Mouse (Mus musculus) heart, adult 2 months (tissue): Measurements from ENCODE around the gene Uhrf1. TPM values are rescaled to one million over a fixed set of nuclear protein-coding genes. Genes with fewer than 3 reads are reported as not detected.

Source experiments
- DNase-seq, 2 experiments: peaks; one replicate each; pipeline ENCODE4 v3.0.0; 2021
- H3K27ac ChIP-seq: fragments of 200-600 bp; 2 replicates; pipeline ENCODE4 v1.8.1; 2022
- H3K27me3 ChIP-seq: fragments of 200-500 bp; 2 replicates; pipeline ENCODE4 v1.6.1; 2012; ENCODE audit warnings: mild to moderate bottlenecking, low read length, inconsistent platforms, mixed read lengths; ENCODE audit not compliant: control insufficient read depth, insufficient read depth
- H3K36me3 ChIP-seq: fragments of 200-500 bp; 2 replicates; pipeline ENCODE4 v1.6.1; 2012; ENCODE audit warnings: low read length, inconsistent platforms; ENCODE audit not compliant: control insufficient read depth, insufficient read depth
- H3K4me1 ChIP-seq: fragments of 200-500 bp; 2 replicates; pipeline ENCODE4 v1.6.1; 2011; ENCODE audit warnings: low read length; ENCODE audit not compliant: control insufficient read depth, insufficient read depth
- H3K4me3 ChIP-seq: fragments of 200-600 bp; 2 replicates; pipeline ENCODE4 v1.8.1; 2022
- H3K79me2 ChIP-seq: fragments of 200-500 bp; replicated peaks from 2 replicates; pipeline ENCODE4 v1.6.1; 2012; ENCODE audit warnings: mild to moderate bottlenecking, inconsistent platforms, low read length, moderate library complexity, mixed read lengths; ENCODE audit not compliant: control insufficient read depth, insufficient read depth
- H3K9ac ChIP-seq: fragments of 200-500 bp; 2 replicates; pipeline ENCODE4 v1.6.1; 2012; ENCODE audit warnings: low read depth, mild to moderate bottlenecking, control low read depth, inconsistent platforms, low read length, mixed read lengths
- CTCF ChIP-seq: fragments of 200-600 bp; IDR thresholded peaks from 2 replicates; pipeline ENCODE4 v1.8.1; 2022; ENCODE audit warnings: antibody characterized with exemption, mild to moderate bottlenecking, moderate library complexity
- EP300 ChIP-seq: fragments of 200-500 bp; IDR thresholded peaks from 2 replicates; pipeline ENCODE4 v1.6.1; 2011; ENCODE audit warnings: low read depth, low read length, control low read depth; ENCODE audit not compliant: insufficient read depth
- POLR2A ChIP-seq: fragments of 200-500 bp; IDR thresholded peaks from 2 replicates; pipeline ENCODE4 v1.6.1; 2011; ENCODE audit warnings: mild to moderate bottlenecking, low read depth, low read length, control low read depth; ENCODE audit not compliant: insufficient read depth
- WGBS: fragments of 180-500 bp; shearing (Covaris S2); methylation state at CpG from one replicate; pipeline ENCODE4 v1.1.7; 2018; 5-methylcytosine and 5-hydroxymethylcytosine counted together
- intact Hi-C: fragments of 180-260 bp; cut with DNase I; formaldehyde crosslinking; loops from one replicate; pipeline ENCODE4 v1.15.1; 2025
- polyA plus RNA-seq: library from polyadenylated mRNA; depleted of rRNA; stranded (reverse); fragments of >200 nt; gene quantifications from 2 replicates; pipeline ENCODE4 v1.2.3, GENCODE M21; 2012
- total RNA-seq, 2 experiments: library from RNA; stranded (reverse); gene quantifications; 2 replicates each; pipeline ENCODE4 v1.2.3; 2021

Gene Uhrf1
- total and polyA plus RNA-seq, 3 experiments = 1.2 to 2.4 (median 2.0) TPM

- Histone ChIP-seq H3K27me3 (no peaks in the 10 kb centered on the region), H3K36me3 (peaks cover 2% of the 10 kb centered on the region; the same call in 1 of the 2 replicates), H3K27ac (peak within 1 kb of the TSS; percentile 89), H3K79me2 (no peaks in the 10 kb centered on the region; the same call in 1 of the 2 replicates), H3K4me3 (peak within 1 kb of the TSS; percentile 72), H3K9ac (peak within 1 kb of the TSS; percentile 95), H3K4me1 (peaks cover 21% of the 10 kb centered on the region)
- intact Hi-C loops = loop anchor here (5.0 kb wide), 1 partner anchor 75 kb away; no protein-coding TSS in a partner anchor
- WGBS = 2% methylated on average over 20 of the region's 21 CpGs
- peak; percentile 88 to 96 for DNase-seq
- TF ChIP-seq POLR2A (peak; percentile 64), EP300 (peak; percentile 95), CTCF (peak; percentile 57)
Observed at GRCm38 (mm10) chr17:56276643-56277566, 26.2 kb upstream of the Uhrf1 start, which contains the start of gene Ticam1. Ticam1 (minus strand) TSS chr17:56276786.

- Histone ChIP-seq H3K4me1 (peaks cover 19% of the 10 kb centered on the region), H3K79me2 (no peaks in the 10 kb centered on the region), H3K27ac (peak overlapping the region; percentile 83), H3K9ac (no peak overlapping the region), H3K27me3 (no peaks in the 10 kb centered on the region), H3K36me3 (peaks cover 2% of the 10 kb centered on the region; the same call in 1 of the 2 replicates), H3K4me3 (no peak overlapping the region)
- no peak for TF ChIP-seq CTCF
- no peak for TF ChIP-seq EP300
- TF ChIP-seq POLR2A = no peak
- intact Hi-C loops = loop anchor here (5.0 kb wide), 1 partner anchor 75 kb away; no protein-coding TSS in a partner anchor
- DNase-seq = peak in 1 of 2 experiments; percentile 17
- 43% methylated on average over 2 of the region's 2 CpGs for WGBS
Observed at GRCm38 (mm10) chr17:56277567-56277893, 25.6 kb upstream of the Uhrf1 start.

GRCm38 (mm10) chr17:56278340-56278739 lies 24.8 kb upstream of the Uhrf1 start:
- Histone ChIP-seq H3K27me3 (no peaks in the 10 kb centered on the region), H3K4me3 (no peak overlapping the region), H3K79me2 (no peaks in the 10 kb centered on the region), H3K27ac (peak overlapping the region; percentile 83), H3K4me1 (peaks cover 14% of the 10 kb centered on the region), H3K36me3 (peaks cover 2% of the 10 kb centered on the region; the same call in 1 of the 2 replicates), H3K9ac (no peak overlapping the region)
- 0 out of 2 replicates have a peak, but pooled peaks have one; percentile 20 for TF ChIP-seq POLR2A
- no peak for TF ChIP-seq EP300
- TF ChIP-seq CTCF = no peak
- WGBS = 92% methylated on average over 5 of the region's 5 CpGs
- intact Hi-C loops = loop anchor here (1.0 to 5.0 kb wide), 2 partner anchors 10 to 74 kb away; no protein-coding TSS in a partner anchor
- DNase-seq = no peak

- TF ChIP-seq EP300 (peak; percentile 54; the same call in 1 of the 2 replicates), CTCF (no peak), POLR2A (0 out of 2 replicates have a peak, but pooled peaks have one; percentile 9)
- Histone ChIP-seq H3K27ac (peak overlapping the region; percentile 74), H3K36me3 (peaks cover 2% of the 10 kb centered on the region; the same call in 1 of the 2 replicates), H3K4me3 (no peak overlapping the region), H3K4me1 (peaks cover 9% of the 10 kb centered on the region), H3K27me3 (no peaks in the 10 kb centered on the region), H3K79me2 (no peaks in the 10 kb centered on the region), H3K9ac (no peak overlapping the region)
- peak; percentile 67 to 80 for DNase-seq
- intact Hi-C loops = loop anchor here (5.0 kb wide), 1 partner anchor 73 kb away; no protein-coding TSS in a partner anchor
- WGBS = 59% methylated on average over 12 of the region's 12 CpGs
Observed at GRCm38 (mm10) chr17:56279481-56280155, 23.5 kb upstream of the Uhrf1 start.

- Histone ChIP-seq H3K36me3 (peaks cover 2% of the 10 kb centered on the region; the same call in 1 of the 2 replicates), H3K79me2 (no peaks in the 10 kb centered on the region), H3K4me3 (no peak overlapping the region), H3K27me3 (no peaks in the 10 kb centered on the region), H3K4me1 (peaks cover 7% of the 10 kb centered on the region), H3K27ac (no peak overlapping the region), H3K9ac (no peak overlapping the region)
- WGBS = 93% methylated on average over 12 of the region's 12 CpGs
- TF ChIP-seq POLR2A = no peak
- no peak for TF ChIP-seq CTCF
- TF ChIP-seq EP300 = no peak
- intact Hi-C loops = no loop called here
- no peak for DNase-seq
Observed at GRCm38 (mm10) chr17:56281193-56281592, 21.9 kb upstream of the Uhrf1 start.

GRCm38 (mm10) chr17:56282802-56283201 lies 20.3 kb upstream of the Uhrf1 start:
- no peak overlapping the region for H3K4me3 ChIP-seq
- H3K9ac ChIP-seq = no peak overlapping the region
- WGBS = 73% methylated on average over 4 of the region's 4 CpGs
- intact Hi-C loops = no loop called here
- no peaks in the 10 kb centered on the region for H3K36me3 ChIP-seq
- H3K79me2 ChIP-seq = no peaks in the 10 kb centered on the region
- peaks cover 5% of the 10 kb centered on the region for H3K4me1 ChIP-seq
- no peaks in the 10 kb centered on the region for H3K27me3 ChIP-seq
- H3K27ac ChIP-seq = no peak overlapping the region
- TF ChIP-seq CTCF = no peak
- TF ChIP-seq POLR2A = no peak
- 0 out of 2 replicates have a peak, but pooled peaks have one; percentile 7 for TF ChIP-seq EP300
- no peak for DNase-seq
